Mouse (Mus musculus): Measurements from ENCODE around the gene Atrnl1. TPM values are rescaled to one million over a fixed set of nuclear protein-coding genes. Genes with fewer than 3 reads are reported as not detected.

Atrnl1 gene
- polyA plus RNA-seq, 1 experiment, result 0.25 TPM

- Histone ChIP-seq H3K9me3 (no peaks in the 10 kb centered on the region), H3K4me1 (no peaks in the 10 kb centered on the region), H3K27me3 (replicated peaks) (no peaks in the 10 kb centered on the region), H3K4me3 (replicated peaks) (no peak overlapping the region), H3K36me3 (replicated peaks; ENCODE audit: low read length) (no peaks in the 10 kb centered on the region)
- TF ChIP-seq FLI1 (IDR thresholded peaks at IDR 0.05; ENCODE audit: low read length) (no peak), GATA1 (IDR thresholded peaks at IDR 0.05; ENCODE audit: borderline replicate concordance, low read length) (no peak)
These were observed 350.5 kb downstream of the Atrnl1 start for GRCm38 (mm10) chr19:57961321-57961720.

- no peak overlapping the region for H3K4me3 ChIP-seq (replicated peaks)
- H3K27me3 ChIP-seq (replicated peaks), result no peaks in the 10 kb centered on the region
- no peaks in the 10 kb centered on the region for H3K36me3 ChIP-seq (replicated peaks; ENCODE audit: low read length)
- H3K9me3 ChIP-seq, result no peaks in the 10 kb centered on the region
- H3K4me1 ChIP-seq, result no peaks in the 10 kb centered on the region
- TF ChIP-seq FLI1 (IDR thresholded peaks at IDR 0.05; ENCODE audit: low read length) (no peak), GATA1 (IDR thresholded peaks at IDR 0.05; ENCODE audit: borderline replicate concordance, low read length) (no peak)
These were observed 351.2 kb downstream of the Atrnl1 start for GRCm38 (mm10) chr19:57961738-57962640.

GRCm38 (mm10) chr19:57963874-57964273 is 353.0 kb downstream of the Atrnl1 start:
- Histone ChIP-seq H3K27me3 (replicated peaks) (no peaks in the 10 kb centered on the region), H3K4me1 (no peaks in the 10 kb centered on the region), H3K36me3 (replicated peaks; ENCODE audit: low read length) (no peaks in the 10 kb centered on the region), H3K9me3 (no peaks in the 10 kb centered on the region), H3K4me3 (replicated peaks) (no peak overlapping the region)
- TF ChIP-seq GATA1 (IDR thresholded peaks at IDR 0.05; ENCODE audit: borderline replicate concordance, low read length) (no peak), FLI1 (IDR thresholded peaks at IDR 0.05; ENCODE audit: low read length) (no peak)

- H3K4me3 ChIP-seq (replicated peaks), result no peak overlapping the region
- H3K36me3 ChIP-seq (replicated peaks; ENCODE audit: low read length), result no peaks in the 10 kb centered on the region
- no peak for TF ChIP-seq FLI1 (IDR thresholded peaks at IDR 0.05; ENCODE audit: low read length)
- TF ChIP-seq GATA1 (IDR thresholded peaks at IDR 0.05; ENCODE audit: borderline replicate concordance, low read length), result no peak
- no peaks in the 10 kb centered on the region for H3K27me3 ChIP-seq (replicated peaks)
- H3K4me1 ChIP-seq, result peaks cover 19% of the 10 kb centered on the region
- H3K9me3 ChIP-seq, result no peaks in the 10 kb centered on the region
These were observed 358.9 kb downstream of the Atrnl1 start for GRCm38 (mm10) chr19:57969766-57970165.

- Histone ChIP-seq H3K4me3 (replicated peaks) (no peak overlapping the region), H3K9me3 (peaks cover 3% of the 10 kb centered on the region), H3K36me3 (replicated peaks; ENCODE audit: low read length) (no peaks in the 10 kb centered on the region), H3K27me3 (replicated peaks) (no peaks in the 10 kb centered on the region), H3K4me1 (peaks cover 19% of the 10 kb centered on the region)
- TF ChIP-seq FLI1 (IDR thresholded peaks at IDR 0.05; ENCODE audit: low read length), result no peak
- TF ChIP-seq GATA1 (IDR thresholded peaks at IDR 0.05; ENCODE audit: borderline replicate concordance, low read length), result no peak
These were observed 359.6 kb downstream of the Atrnl1 start for GRCm38 (mm10) chr19:57970342-57970895.

GRCm38 (mm10) chr19:57975201-57975600 is 364.4 kb downstream of the Atrnl1 start:
- Histone ChIP-seq H3K9me3 (peaks cover 18% of the 10 kb centered on the region), H3K4me1 (peaks cover 17% of the 10 kb centered on the region), H3K4me3 (replicated peaks) (peak overlapping the region; percentile 46), H3K27me3 (replicated peaks) (no peaks in the 10 kb centered on the region), H3K36me3 (replicated peaks; ENCODE audit: low read length) (no peaks in the 10 kb centered on the region)
- no peak for TF ChIP-seq GATA1 (IDR thresholded peaks at IDR 0.05; ENCODE audit: borderline replicate concordance, low read length)

- TF ChIP-seq FLI1 (IDR thresholded peaks at IDR 0.05; ENCODE audit: low read length) (no peak), GATA1 (IDR thresholded peaks at IDR 0.05; ENCODE audit: borderline replicate concordance, low read length) (no peak)
- no peak overlapping the region for H3K4me3 ChIP-seq (replicated peaks)
- H3K27me3 ChIP-seq (replicated peaks), result peaks cover 8% of the 10 kb centered on the region
- peaks cover 4% of the 10 kb centered on the region; the same call in 1 of the 2 replicates for H3K4me1 ChIP-seq
- peaks cover 30% of the 10 kb centered on the region for H3K9me3 ChIP-seq
- no peaks in the 10 kb centered on the region for H3K36me3 ChIP-seq (replicated peaks; ENCODE audit: low read length)
These were observed 375.4 kb downstream of the Atrnl1 start for GRCm38 (mm10) chr19:57985918-57986900.

GRCm38 (mm10) chr19:57987696-57988393 is 377.0 kb downstream of the Atrnl1 start:
- TF ChIP-seq GATA1 (IDR thresholded peaks at IDR 0.05; ENCODE audit: borderline replicate concordance, low read length) (no peak), FLI1 (IDR thresholded peaks at IDR 0.05; ENCODE audit: low read length) (no peak)
- H3K36me3 ChIP-seq (replicated peaks; ENCODE audit: low read length), result no peaks in the 10 kb centered on the region
- peaks cover 4% of the 10 kb centered on the region; the same call in 1 of the 2 replicates for H3K4me1 ChIP-seq
- H3K9me3 ChIP-seq, result peaks cover 39% of the 10 kb centered on the region
- H3K27me3 ChIP-seq (replicated peaks), result peaks cover 8% of the 10 kb centered on the region
- no peak overlapping the region for H3K4me3 ChIP-seq (replicated peaks)

- no peak for TF ChIP-seq FLI1 (IDR thresholded peaks at IDR 0.05; ENCODE audit: low read length)
- TF ChIP-seq GATA1 (IDR thresholded peaks at IDR 0.05; ENCODE audit: borderline replicate concordance, low read length), result no peak
- Histone ChIP-seq H3K4me3 (replicated peaks) (no peak overlapping the region), H3K4me1 (peaks cover 5% of the 10 kb centered on the region; the same call in 1 of the 2 replicates), H3K36me3 (replicated peaks; ENCODE audit: low read length) (peaks cover 4% of the 10 kb centered on the region), H3K9me3 (peaks cover 47% of the 10 kb centered on the region), H3K27me3 (replicated peaks) (peaks cover 8% of the 10 kb centered on the region)
These were observed 377.8 kb downstream of the Atrnl1 start for GRCm38 (mm10) chr19:57988559-57989093.

Data from megakaryocyte, embryonic 14.5 days (primary cell).